Mouse (Mus musculus) limb, embryonic 14.5 days (tissue): ENCODE results near the gene Ppp1r1a. TPM values are rescaled to one million over a fixed set of nuclear protein-coding genes. Genes with fewer than 3 reads are reported as not detected.

ENCODE experiments used
- ATAC-seq: fragments of 200-750 bp; cut with Nextera tagmentation; 2 replicates; pipeline ENCODE4 v1.8.0; 2017; ENCODE audit warnings: low read depth, moderate number of reproducible peaks, moderate TSS enrichment; ENCODE audit not compliant: low FRiP score
- DNase-seq: peaks from one replicate; pipeline ENCODE4 v3.0.0-alpha.2; 2015; ENCODE audit warnings: low spot score
- H3K27ac ChIP-seq: fragments of 300-500 bp; sonication (generic); replicated peaks from 2 replicates; pipeline ENCODE4 v1.5.1; 2014; ENCODE audit warnings: low read depth, mild to moderate bottlenecking, low read length, moderate library complexity, mixed read lengths
- H3K27me3 ChIP-seq: fragments of 300-500 bp; sonication (generic); 2 replicates; pipeline ENCODE4 v1.6.1; 2014; ENCODE audit warnings: low read length, mixed read lengths; ENCODE audit not compliant: control insufficient read depth, insufficient read depth
- H3K36me3 ChIP-seq: fragments of 300-500 bp; sonication (generic); 2 replicates; pipeline ENCODE4 v1.6.1; 2014; ENCODE audit warnings: mild to moderate bottlenecking, low read length, moderate library complexity, mixed read lengths; ENCODE audit not compliant: control insufficient read depth, insufficient read depth
- H3K4me1 ChIP-seq: fragments of 300-500 bp; sonication (generic); 2 replicates; pipeline ENCODE4 v1.6.1; 2014; ENCODE audit warnings: antibody characterized with exemption, low read length, mixed read lengths; ENCODE audit not compliant: control insufficient read depth, insufficient read depth
- H3K4me2 ChIP-seq: fragments of 300-500 bp; sonication (generic); replicated peaks from 2 replicates; pipeline ENCODE4 v1.6.1; 2014; ENCODE audit warnings: low read depth, mild to moderate bottlenecking, low read length, moderate library complexity; ENCODE audit not compliant: severe bottlenecking
- H3K4me3 ChIP-seq: fragments of 300-500 bp; sonication (generic); replicated peaks from 2 replicates; pipeline ENCODE4 v1.5.1; 2014; ENCODE audit warnings: low read length
- H3K9ac ChIP-seq: fragments of 300-500 bp; sonication (generic); 2 replicates; pipeline ENCODE4 v1.6.1; 2014; ENCODE audit warnings: mild to moderate bottlenecking, low read depth, low read length, moderate library complexity; ENCODE audit not compliant: severe bottlenecking
- H3K9me3 ChIP-seq: fragments of 300-500 bp; sonication (generic); 2 replicates; pipeline ENCODE4 v1.6.1; 2016; ENCODE audit warnings: low read length; ENCODE audit not compliant: control insufficient read depth
- POLR2A ChIP-seq: fragments of 200-500 bp; IDR thresholded peaks from 2 replicates; pipeline ENCODE4 v1.8.0; 2012; ENCODE audit warnings: inconsistent platforms, mild to moderate bottlenecking, moderate library complexity, borderline replicate concordance; ENCODE audit not compliant: insufficient read depth, insufficient read length; ENCODE audit errors: extremely low read depth
- WGBS: fragments of 180-500 bp; shearing (Covaris S2); extraction: QIAGEN DNeasy Blood & Tissue Kit; methylation state at CpG from one replicate; pipeline ENCODE4 v1.1.7; 2014; 5-methylcytosine and 5-hydroxymethylcytosine counted together
- polyA plus RNA-seq, 2 experiments: library from polyadenylated mRNA; depleted of rRNA in 1 of 2; stranded (reverse) in 1 of 2; unstranded in 1 of 2; fragments of >200 nt; fragmentation: Nextera tagmentation in 1 of 2; extraction: Ambion mirVana in 1 of 2; gene quantifications; 2 replicates each; pipeline versions ENCODE4 v1.2.1 to v1.2.3; 2012 to 2014

Ppp1r1a gene
- polyA plus RNA-seq, 2 experiments, result 6.3 to 9.6 TPM

DNA sequence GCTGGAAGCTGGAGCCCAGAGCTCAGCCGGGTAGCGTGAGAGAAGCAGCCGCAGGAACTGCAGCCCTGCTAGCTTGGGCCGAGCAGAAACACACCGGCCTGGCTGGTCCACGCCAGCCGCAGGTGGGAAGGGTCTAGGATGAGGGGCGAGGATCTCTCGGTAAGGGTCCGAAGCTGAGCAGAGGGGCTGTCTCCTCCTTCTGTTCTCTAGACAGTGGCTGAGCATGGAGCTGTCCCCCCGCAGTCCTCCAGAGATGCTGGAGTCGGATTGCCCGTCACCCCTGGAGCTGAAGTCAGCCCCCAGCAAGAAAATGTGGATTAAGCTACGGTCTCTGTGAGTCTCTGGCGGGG is 34.6 kb downstream of the Ppp1r1a start:
- H3K27ac ChIP-seq, result 0 out of 2 replicates have a peak overlapping the region, but pooled peaks have one; percentile 26
- ATAC-seq, result peak; percentile 45; the same call in 1 of the 2 replicates
- no peak for DNase-seq
- peak overlapping the region; percentile 58 for H3K9ac ChIP-seq
- H3K9me3 ChIP-seq, result no peaks in the 10 kb centered on the region
- 2% methylated on average over 12 of the region's 15 CpGs for WGBS
- peaks cover 16% of the 10 kb centered on the region for H3K27me3 ChIP-seq
- H3K36me3 ChIP-seq, result no peaks in the 10 kb centered on the region
- peak overlapping the region; percentile 55 for H3K4me3 ChIP-seq
- no peak for TF ChIP-seq POLR2A
- peaks cover 5% of the 10 kb centered on the region; the same call in 1 of the 2 replicates for H3K4me1 ChIP-seq
- H3K4me2 ChIP-seq, result peak overlapping the region; percentile 92

DNA sequence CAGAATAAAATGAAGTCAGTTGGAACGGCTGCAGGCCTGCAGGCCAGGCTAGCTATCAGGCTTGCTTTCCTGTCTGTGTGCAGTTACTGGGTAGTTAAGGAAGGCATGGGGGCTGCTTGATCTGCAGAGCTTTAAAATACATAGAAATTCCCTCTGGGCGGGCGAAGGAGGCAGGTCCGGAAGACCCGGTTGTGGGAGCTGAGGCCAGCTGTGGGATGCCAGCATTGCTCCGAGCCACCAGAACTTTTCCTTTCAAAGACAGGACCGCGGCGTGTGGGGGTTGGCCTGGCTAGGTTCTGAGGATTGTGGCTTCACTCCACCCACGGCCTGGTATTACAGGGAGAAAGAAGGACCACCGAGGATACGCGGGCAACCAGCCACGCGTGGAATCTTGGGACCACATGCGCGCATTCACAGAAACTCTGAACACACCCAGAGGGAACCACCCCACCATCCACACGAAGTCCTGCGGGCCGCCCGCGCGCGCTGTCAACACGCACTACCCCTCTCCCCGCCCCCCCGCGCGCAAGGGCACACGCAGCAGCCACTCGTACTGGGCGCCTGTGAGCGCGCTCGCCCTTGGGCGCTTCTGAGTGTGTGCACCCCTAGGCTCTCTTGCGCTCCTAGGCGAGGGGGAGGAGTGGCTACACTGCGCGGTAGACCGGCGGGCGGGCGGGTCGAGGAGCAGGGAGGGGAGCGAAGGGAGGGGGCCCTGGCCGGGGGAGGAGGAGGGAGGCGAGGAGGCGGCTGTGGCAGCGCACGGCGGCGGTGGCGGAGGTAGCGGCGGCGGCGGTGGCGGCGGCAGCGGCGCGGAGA is 35.2 kb downstream of the Ppp1r1a start, which contains the start of gene Pde1b:
TSS of gene Pde1b (plus strand) at position 600 of the 816 bp plus-strand sequence.
- Histone ChIP-seq H3K27ac (0 out of 2 replicates have a peak within 1 kb of the TSS, but pooled peaks have one; percentile 26), H3K4me3 (peak within 1 kb of the TSS; percentile 55), H3K4me1 (peaks cover 9% of the 10 kb centered on the region; the same call in 1 of the 2 replicates), H3K36me3 (no peaks in the 10 kb centered on the region), H3K27me3 (peaks cover 16% of the 10 kb centered on the region), H3K9ac (peak within 1 kb of the TSS; percentile 58), H3K4me2 (peak within 1 kb of the TSS; percentile 92), H3K9me3 (no peaks in the 10 kb centered on the region)
- TF ChIP-seq POLR2A, result no peak
- WGBS, result under 1% methylated on average over 39 of the region's 63 CpGs
- ATAC-seq, result peak; percentile 82
- DNase-seq, result peak; percentile 44

DNA sequence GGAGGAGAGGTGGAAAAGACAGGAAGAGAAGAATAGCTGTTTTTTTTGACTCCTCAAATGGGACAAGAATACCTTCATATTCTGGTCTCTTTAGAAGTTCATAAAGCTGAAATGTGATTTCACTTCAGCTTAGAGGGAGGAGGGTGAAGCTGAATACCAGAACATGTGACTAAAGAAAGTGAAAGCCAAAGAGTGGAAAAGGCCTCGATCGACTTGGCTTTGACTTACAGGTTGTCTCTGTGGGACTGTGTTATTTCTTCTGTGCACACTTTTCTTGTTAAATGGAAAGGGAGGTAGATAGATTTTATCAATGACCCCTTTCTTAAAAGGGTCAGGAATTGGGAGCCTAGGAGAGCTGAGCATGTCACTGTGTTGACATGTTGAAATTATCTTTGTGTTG is 36.6 kb downstream of the Ppp1r1a start:
- DNase-seq, result no peak
- no peak overlapping the region for H3K9ac ChIP-seq
- peaks cover 9% of the 10 kb centered on the region; the same call in 1 of the 2 replicates for H3K4me1 ChIP-seq
- H3K4me3 ChIP-seq, result no peak overlapping the region
- no peak overlapping the region for H3K27ac ChIP-seq
- no peaks in the 10 kb centered on the region for H3K36me3 ChIP-seq
- H3K9me3 ChIP-seq, result no peaks in the 10 kb centered on the region
- WGBS, result 57% methylated on average over 2 of the region's 2 CpGs
- no peak overlapping the region for H3K4me2 ChIP-seq
- TF ChIP-seq POLR2A, result no peak
- H3K27me3 ChIP-seq, result peaks cover 16% of the 10 kb centered on the region
- ATAC-seq, result no peak

DNA sequence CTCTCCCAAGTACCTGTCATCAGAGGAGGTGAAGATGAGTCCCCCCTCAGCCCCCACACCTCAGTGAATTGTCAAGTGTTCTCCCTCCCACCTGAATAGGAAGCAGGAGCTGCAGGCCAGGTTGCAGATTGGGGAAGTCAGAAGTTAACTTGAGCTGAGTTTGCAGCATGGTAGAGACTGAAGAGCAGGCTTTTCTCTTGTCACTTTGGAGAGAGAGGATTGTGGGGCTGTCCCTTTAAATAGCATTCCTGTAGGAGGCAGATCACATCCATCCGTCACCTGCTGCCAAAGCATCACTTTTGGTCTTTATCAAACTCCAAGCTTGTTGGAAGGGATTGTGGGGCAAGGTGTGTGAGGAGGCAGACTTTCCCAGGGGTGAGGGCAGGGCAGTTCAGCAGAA is 37.1 kb downstream of the Ppp1r1a start:
- no peaks in the 10 kb centered on the region for H3K36me3 ChIP-seq
- peaks cover 16% of the 10 kb centered on the region for H3K27me3 ChIP-seq
- WGBS, result 69% methylated on average over 1 of the region's 1 CpGs
- no peak overlapping the region for H3K9ac ChIP-seq
- H3K27ac ChIP-seq, result no peak overlapping the region
- DNase-seq, result no peak
- H3K4me3 ChIP-seq, result no peak overlapping the region
- no peak overlapping the region for H3K4me2 ChIP-seq
- H3K9me3 ChIP-seq, result no peaks in the 10 kb centered on the region
- peaks cover 9% of the 10 kb centered on the region; the same call in 1 of the 2 replicates for H3K4me1 ChIP-seq
- ATAC-seq, result no peak
- no peak for TF ChIP-seq POLR2A

DNA sequence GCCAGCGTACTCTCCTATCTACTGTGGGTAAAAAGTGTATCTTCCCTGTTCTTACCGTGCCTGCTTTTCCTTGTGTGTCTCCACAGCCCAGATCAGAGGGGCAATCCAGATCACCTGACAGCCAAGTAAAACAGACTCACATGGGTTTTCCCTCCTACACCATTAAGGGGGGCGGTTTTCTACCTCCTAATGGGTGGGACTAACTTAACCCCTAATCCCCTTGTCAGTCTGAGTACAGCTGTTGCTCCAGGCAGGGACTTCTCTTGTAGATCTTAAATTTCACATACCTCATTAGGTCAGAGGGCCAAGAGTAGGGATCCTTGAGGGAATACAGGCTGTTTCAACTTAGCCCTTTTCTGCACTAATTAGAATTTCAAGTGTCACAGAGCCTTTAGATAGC is 39.6 kb downstream of the Ppp1r1a start:
- no peak overlapping the region for H3K27ac ChIP-seq
- peaks cover 9% of the 10 kb centered on the region; the same call in 1 of the 2 replicates for H3K4me1 ChIP-seq
- no peak overlapping the region for H3K9ac ChIP-seq
- TF ChIP-seq POLR2A, result no peak
- H3K4me3 ChIP-seq, result no peak overlapping the region
- no peak overlapping the region for H3K4me2 ChIP-seq
- H3K9me3 ChIP-seq, result no peaks in the 10 kb centered on the region
- H3K27me3 ChIP-seq, result no peaks in the 10 kb centered on the region
- WGBS, result 24% methylated on average over 3 of the region's 3 CpGs
- ATAC-seq (0 out of 2 replicates have a peak, but pooled peaks have one; percentile 23), DNase-seq (no peak)
- no peaks in the 10 kb centered on the region for H3K36me3 ChIP-seq
